Mouse (Mus musculus): ENCODE measurements around the gene Gnai3. TPM values are rescaled to one million over a fixed set of nuclear protein-coding genes. Genes with fewer than 3 reads are reported as not detected.

Gnai3 gene
- polyA plus RNA-seq, 1 experiment from 2014 or later = 217 TPM

DNA sequence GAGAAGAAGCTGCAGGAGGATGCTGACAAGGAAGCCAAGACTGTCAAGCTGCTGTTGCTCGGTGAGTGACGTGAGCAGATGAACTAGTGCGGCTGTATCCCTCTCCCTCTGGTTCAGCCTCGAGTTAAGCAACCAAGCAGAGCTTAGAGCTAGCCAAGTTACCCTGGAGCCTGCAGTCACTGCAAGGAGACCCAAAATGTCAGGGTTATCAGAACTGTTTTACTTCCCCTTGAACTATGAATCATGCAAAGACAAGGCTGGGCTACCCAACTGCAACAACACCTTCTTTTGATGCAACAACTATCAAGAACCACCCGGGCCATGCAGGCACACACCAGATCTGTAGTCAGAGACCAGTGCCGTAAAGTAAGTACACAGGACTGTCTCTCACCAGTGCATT, 52.6 kb downstream of the Gnai3 start:
- 55% methylated on average over 6 of the region's 6 CpGs for WGBS

DNA sequence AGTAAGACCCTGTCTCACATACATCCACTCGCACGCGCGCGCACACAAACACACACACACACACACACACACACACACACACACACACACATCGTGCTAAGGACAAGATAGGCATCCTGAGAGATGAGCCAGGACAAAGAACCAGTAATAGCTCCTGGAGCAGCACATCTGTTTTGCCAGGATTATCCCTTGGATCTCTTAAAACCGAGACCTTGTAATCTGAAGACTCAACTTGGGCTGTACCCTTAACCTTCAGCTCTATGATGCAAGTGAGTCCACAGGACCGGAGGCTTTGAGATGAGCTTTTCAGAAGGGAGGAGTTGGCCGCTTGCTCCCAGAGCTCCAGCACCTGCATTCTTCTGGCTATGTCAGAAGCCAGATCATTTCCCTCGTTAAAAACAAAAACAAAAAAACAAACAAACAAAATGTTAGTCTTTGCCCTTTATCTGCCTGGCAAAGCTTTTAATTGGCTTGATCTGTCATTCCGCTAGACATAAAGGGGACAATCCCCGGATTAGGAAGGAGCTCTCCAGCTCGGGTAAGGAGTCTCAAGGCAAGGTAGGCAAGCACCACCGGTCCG, 53.3 kb downstream of the Gnai3 start, which contains the start of gene Gnat2:
TSS of gene Gnat2 (plus strand) at position 254 of the 580 bp plus-strand sequence.
- no peak within 1 kb of the TSS for H3K27ac ChIP-seq (ENCODE audit: low read depth, low read length)
- ATAC-seq (ENCODE audit: low FRiP score) (no peak), DNase-seq (ENCODE audit: low spot score, missing footprints) (no peak)
- H3K27me3 ChIP-seq (ENCODE audit: control insufficient read depth, insufficient read depth, low read length) = no peaks in the 10 kb centered on the region; the same call in 1 of the 2 replicates
- 61% methylated on average over 15 of the region's 15 CpGs for WGBS
- H3K9me3 ChIP-seq (ENCODE audit: control insufficient read depth, low read length) = no peaks in the 10 kb centered on the region
- H3K4me2 ChIP-seq = no peak within 1 kb of the TSS
- H3K4me3 ChIP-seq (ENCODE audit: low read depth, low read length) = no peak within 1 kb of the TSS
- H3K9ac ChIP-seq (ENCODE audit: low read length) = no peak within 1 kb of the TSS
- H3K4me1 ChIP-seq (ENCODE audit: control insufficient read depth, insufficient read depth, low read length) = no peaks in the 10 kb centered on the region
- H3K36me3 ChIP-seq (ENCODE audit: control insufficient read depth, insufficient read depth, low read length) = no peaks in the 10 kb centered on the region

More for the DNA sequence above, 52.6 kb downstream of the Gnai3 start:
- DNase-seq (ENCODE audit: low spot score, missing footprints) (no peak), ATAC-seq (ENCODE audit: low FRiP score) (no peak)
- Histone ChIP-seq H3K9me3 (ENCODE audit: control insufficient read depth, low read length) (no peaks in the 10 kb centered on the region), H3K4me2 (no peak overlapping the region), H3K4me3 (ENCODE audit: low read depth, low read length) (no peak overlapping the region), H3K36me3 (ENCODE audit: control insufficient read depth, insufficient read depth, low read length) (no peaks in the 10 kb centered on the region), H3K27ac (ENCODE audit: low read depth, low read length) (no peak overlapping the region), H3K4me1 (ENCODE audit: control insufficient read depth, insufficient read depth, low read length) (no peaks in the 10 kb centered on the region), H3K27me3 (ENCODE audit: control insufficient read depth, insufficient read depth, low read length) (no peaks in the 10 kb centered on the region; the same call in 1 of the 2 replicates), H3K9ac (ENCODE audit: low read length) (no peak overlapping the region)

DNA sequence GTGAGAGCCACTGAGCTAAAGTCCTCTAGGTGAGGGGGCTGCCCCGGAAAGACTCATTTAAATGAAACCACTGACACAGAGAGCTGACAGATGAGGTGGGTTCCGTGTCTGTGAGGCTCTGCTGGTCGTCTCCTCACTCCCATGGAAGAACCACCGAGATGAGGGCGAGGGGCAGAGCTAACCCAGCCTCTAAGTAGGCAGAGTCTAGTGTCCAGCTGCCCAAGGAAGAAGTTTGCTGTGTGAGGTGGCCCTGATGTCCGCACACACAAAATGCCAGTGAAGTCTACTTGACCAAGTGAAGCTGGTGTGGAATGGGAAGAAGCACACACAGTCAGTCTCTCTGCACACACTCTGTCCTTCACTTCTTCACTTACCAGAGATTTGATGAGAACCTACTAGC, 53.9 kb downstream of the Gnai3 start:
- Histone ChIP-seq H3K4me3 (ENCODE audit: low read depth, low read length) (no peak overlapping the region), H3K9ac (ENCODE audit: low read length) (no peak overlapping the region), H3K27me3 (ENCODE audit: control insufficient read depth, insufficient read depth, low read length) (no peaks in the 10 kb centered on the region; the same call in 1 of the 2 replicates), H3K4me1 (ENCODE audit: control insufficient read depth, insufficient read depth, low read length) (no peaks in the 10 kb centered on the region), H3K9me3 (ENCODE audit: control insufficient read depth, low read length) (no peaks in the 10 kb centered on the region), H3K27ac (ENCODE audit: low read depth, low read length) (no peak overlapping the region), H3K4me2 (no peak overlapping the region), H3K36me3 (ENCODE audit: control insufficient read depth, insufficient read depth, low read length) (no peaks in the 10 kb centered on the region)
- ATAC-seq (ENCODE audit: low FRiP score) (no peak), DNase-seq (ENCODE audit: low spot score, missing footprints) (no peak)
- 77% methylated on average over 6 of the region's 6 CpGs for whole genome bisulfite sequencing

DNA sequence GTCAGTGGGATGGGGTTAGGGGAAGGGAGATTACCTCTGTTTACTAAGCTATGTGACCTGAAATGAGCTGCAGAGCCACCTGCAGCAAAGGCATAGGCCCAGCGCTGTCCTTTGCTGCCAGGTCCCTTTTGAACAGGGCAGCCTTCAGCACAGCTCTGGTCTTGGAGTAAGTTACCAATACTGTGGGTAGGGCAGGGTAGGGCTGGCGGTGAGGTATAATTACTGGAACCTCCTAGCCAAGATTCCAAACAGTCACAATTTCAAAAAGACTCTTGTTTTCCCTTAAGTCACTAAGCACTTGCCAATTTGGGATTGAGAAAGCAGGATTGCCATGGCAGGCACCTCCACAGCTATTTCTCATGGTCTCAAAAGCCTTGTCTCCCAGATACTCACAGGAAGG, 55.4 kb downstream of the Gnai3 start:
- no peak overlapping the region for H3K9ac ChIP-seq (ENCODE audit: low read length)

DNA sequence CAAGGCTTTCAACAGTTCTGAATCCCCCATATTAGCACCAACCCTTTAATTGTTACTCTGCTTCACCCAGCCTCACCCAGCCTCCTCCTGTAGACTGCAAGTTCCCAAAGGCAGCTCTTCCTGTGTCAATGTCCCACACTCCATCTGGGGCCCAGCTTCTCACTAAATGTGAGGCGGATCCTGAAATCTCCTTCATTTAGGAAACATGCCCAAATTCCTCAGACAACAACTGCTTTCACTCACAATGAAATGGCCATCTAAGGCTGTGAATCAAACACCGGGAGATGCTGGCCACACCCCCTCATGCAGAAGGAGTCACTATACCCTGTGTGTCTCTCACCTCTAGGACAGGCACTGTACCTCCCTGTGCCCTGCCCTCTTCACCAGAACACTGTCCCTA, 56.0 kb downstream of the Gnai3 start:
- whole genome bisulfite sequencing = 47% methylated on average over 2 of the region's 2 CpGs
- Histone ChIP-seq H3K4me3 (ENCODE audit: low read depth, low read length) (no peak overlapping the region), H3K27ac (ENCODE audit: low read depth, low read length) (no peak overlapping the region), H3K4me1 (ENCODE audit: control insufficient read depth, insufficient read depth, low read length) (peaks cover 6% of the 10 kb centered on the region), H3K36me3 (ENCODE audit: control insufficient read depth, insufficient read depth, low read length) (no peaks in the 10 kb centered on the region), H3K9me3 (ENCODE audit: control insufficient read depth, low read length) (no peaks in the 10 kb centered on the region), H3K27me3 (ENCODE audit: control insufficient read depth, insufficient read depth, low read length) (no peaks in the 10 kb centered on the region; the same call in 1 of the 2 replicates), H3K4me2 (no peak overlapping the region), H3K9ac (ENCODE audit: low read length) (no peak overlapping the region)
- ATAC-seq (ENCODE audit: low FRiP score) = no peak
- no peak for DNase-seq (ENCODE audit: low spot score, missing footprints)

More for the DNA sequence above, 55.4 kb downstream of the Gnai3 start:
- Histone ChIP-seq H3K27me3 (ENCODE audit: control insufficient read depth, insufficient read depth, low read length) (no peaks in the 10 kb centered on the region; the same call in 1 of the 2 replicates), H3K4me3 (ENCODE audit: low read depth, low read length) (no peak overlapping the region), H3K27ac (ENCODE audit: low read depth, low read length) (no peak overlapping the region), H3K4me2 (no peak overlapping the region), H3K4me1 (ENCODE audit: control insufficient read depth, insufficient read depth, low read length) (peaks cover 4% of the 10 kb centered on the region), H3K36me3 (ENCODE audit: control insufficient read depth, insufficient read depth, low read length) (no peaks in the 10 kb centered on the region), H3K9me3 (ENCODE audit: control insufficient read depth, low read length) (no peaks in the 10 kb centered on the region)
- ATAC-seq (ENCODE audit: low FRiP score) (no peak), DNase-seq (ENCODE audit: low spot score, missing footprints) (no peak)
- 84% methylated on average over 2 of the region's 2 CpGs for WGBS

DNA sequence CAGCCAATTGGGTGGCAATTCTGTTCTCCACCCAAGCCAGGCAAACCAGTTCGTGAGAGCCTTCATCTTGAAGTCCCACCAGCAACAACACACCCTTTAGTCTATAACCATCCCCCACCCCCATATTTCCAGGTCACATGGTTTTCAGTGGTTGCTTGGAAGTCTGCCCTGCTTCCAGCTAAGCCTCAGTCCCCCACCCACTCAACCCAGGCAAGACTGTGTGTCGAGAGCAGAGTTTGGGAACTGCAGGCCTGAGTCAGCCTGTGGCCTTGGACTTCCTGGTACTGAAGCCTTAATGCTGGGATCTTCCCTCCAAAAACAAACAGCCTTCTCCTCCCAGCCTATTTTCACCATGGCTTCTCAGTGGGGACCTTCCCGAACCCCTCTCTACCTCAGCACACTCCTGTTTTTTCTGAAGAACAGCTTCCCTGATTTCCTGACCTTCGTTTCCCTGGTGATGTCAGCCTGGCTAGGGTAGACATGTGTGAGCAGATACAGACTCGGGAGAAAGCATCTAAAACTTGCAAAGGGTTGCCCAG, 57.0 kb downstream of the Gnai3 start:
- Histone ChIP-seq H3K4me1 (ENCODE audit: control insufficient read depth, insufficient read depth, low read length) (peaks cover 15% of the 10 kb centered on the region), H3K9ac (ENCODE audit: low read length) (no peak overlapping the region), H3K9me3 (ENCODE audit: control insufficient read depth, low read length) (no peaks in the 10 kb centered on the region), H3K36me3 (ENCODE audit: control insufficient read depth, insufficient read depth, low read length) (no peaks in the 10 kb centered on the region), H3K4me2 (no peak overlapping the region), H3K4me3 (ENCODE audit: low read depth, low read length) (no peak overlapping the region), H3K27me3 (ENCODE audit: control insufficient read depth, insufficient read depth, low read length) (no peaks in the 10 kb centered on the region; the same call in 1 of the 2 replicates), H3K27ac (ENCODE audit: low read depth, low read length) (no peak overlapping the region)
- ATAC-seq (ENCODE audit: low FRiP score) (no peak), DNase-seq (ENCODE audit: low spot score, missing footprints) (no peak)
- 39% methylated on average over 5 of the region's 5 CpGs for WGBS

DNA sequence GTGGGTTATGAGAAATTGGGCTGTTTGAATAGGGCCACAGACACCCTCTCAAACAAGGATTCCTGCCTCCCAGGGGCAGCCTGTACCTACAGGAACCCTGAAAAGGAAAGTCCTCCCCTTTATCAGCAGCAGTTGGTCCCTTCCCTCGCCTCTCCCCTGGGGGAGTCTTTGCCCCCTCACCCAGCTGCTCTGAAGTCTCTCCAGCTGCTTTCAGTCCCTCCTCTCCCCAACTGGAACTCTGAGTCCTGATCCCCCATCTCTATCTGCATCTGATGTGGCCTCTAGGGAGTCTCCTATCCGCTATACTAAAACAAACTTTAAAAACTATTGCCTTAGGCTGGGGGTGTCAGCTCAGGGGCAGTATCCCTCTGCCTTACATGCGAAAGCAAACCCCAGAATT, 58.6 kb downstream of the Gnai3 start:
- Histone ChIP-seq H3K4me1 (ENCODE audit: control insufficient read depth, insufficient read depth, low read length) (peaks cover 23% of the 10 kb centered on the region), H3K27ac (ENCODE audit: low read depth, low read length) (no peak overlapping the region), H3K27me3 (ENCODE audit: control insufficient read depth, insufficient read depth, low read length) (no peaks in the 10 kb centered on the region; the same call in 1 of the 2 replicates), H3K36me3 (ENCODE audit: control insufficient read depth, insufficient read depth, low read length) (no peaks in the 10 kb centered on the region), H3K9ac (ENCODE audit: low read length) (no peak overlapping the region), H3K9me3 (ENCODE audit: control insufficient read depth, low read length) (no peaks in the 10 kb centered on the region), H3K4me3 (ENCODE audit: low read depth, low read length) (no peak overlapping the region), H3K4me2 (no peak overlapping the region)
- DNase-seq (ENCODE audit: low spot score, missing footprints) = no peak
- 83% methylated on average over 3 of the region's 3 CpGs for WGBS
- no peak for ATAC-seq (ENCODE audit: low FRiP score)

DNA sequence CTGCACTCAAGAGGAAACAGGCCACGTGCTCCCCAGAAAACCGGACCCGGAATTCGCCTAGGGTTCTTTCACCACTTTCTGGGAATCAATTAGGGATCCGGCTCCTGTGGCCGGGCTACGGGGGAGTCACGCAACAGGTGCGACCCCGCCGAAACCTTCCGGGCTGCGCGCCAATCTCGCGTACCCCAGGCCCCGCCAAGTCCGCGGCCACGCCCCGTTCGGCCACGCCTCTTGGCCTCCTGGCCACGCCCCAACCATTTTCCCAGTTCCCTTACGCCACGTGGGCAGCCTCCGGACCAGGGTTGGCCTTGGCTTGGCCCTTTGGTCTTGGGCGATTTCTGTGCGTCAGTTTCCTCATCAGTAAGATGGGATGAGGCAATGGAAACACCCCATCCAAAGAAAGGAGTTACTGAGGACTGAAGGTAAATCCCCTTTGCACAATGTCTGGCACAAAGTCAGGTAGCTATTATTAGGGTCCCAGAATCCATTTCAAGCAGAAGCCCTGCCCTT, 59.4 kb downstream of the Gnai3 start, which contains the start of gene Ampd2:
TSS of gene Ampd2 (minus strand) at position 182 of the 510 bp plus-strand sequence.
- DNase-seq (ENCODE audit: low spot score, missing footprints) (peak; percentile 99), ATAC-seq (ENCODE audit: low FRiP score) (peak; percentile 63)
- peaks cover 28% of the 10 kb centered on the region for H3K4me1 ChIP-seq (ENCODE audit: control insufficient read depth, insufficient read depth, low read length)

More for the DNA sequence above, 59.4 kb downstream of the Gnai3 start, which contains the start of gene Ampd2:
- Histone ChIP-seq H3K27ac (ENCODE audit: low read depth, low read length) (peak within 1 kb of the TSS; percentile 84), H3K4me3 (ENCODE audit: low read depth, low read length) (peak within 1 kb of the TSS; percentile 49), H3K27me3 (ENCODE audit: control insufficient read depth, insufficient read depth, low read length) (no peaks in the 10 kb centered on the region; the same call in 1 of the 2 replicates), H3K9me3 (ENCODE audit: control insufficient read depth, low read length) (no peaks in the 10 kb centered on the region), H3K4me2 (peak within 1 kb of the TSS; percentile 76), H3K9ac (ENCODE audit: low read length) (peak within 1 kb of the TSS; percentile 64), H3K36me3 (ENCODE audit: control insufficient read depth, insufficient read depth, low read length) (no peaks in the 10 kb centered on the region)
- WGBS = under 1% methylated on average over 29 of the region's 29 CpGs
